Mouse (Mus musculus) bone marrow macrophage, adult 2 months (primary cell): ENCODE results near the gene Gpr1.

Experiments
- CTCF ChIP-seq: IDR thresholded peaks from 2 replicates; pipeline ENCODE4 v1.5.1; 2012; ENCODE audit warnings: low read depth, mild to moderate bottlenecking, low read length, moderate library complexity
- POLR2A ChIP-seq: IDR thresholded peaks from 2 replicates; pipeline ENCODE4 v1.6.1; 2012; ENCODE audit warnings: mild to moderate bottlenecking, low read depth, low read length, borderline replicate concordance

DNA sequence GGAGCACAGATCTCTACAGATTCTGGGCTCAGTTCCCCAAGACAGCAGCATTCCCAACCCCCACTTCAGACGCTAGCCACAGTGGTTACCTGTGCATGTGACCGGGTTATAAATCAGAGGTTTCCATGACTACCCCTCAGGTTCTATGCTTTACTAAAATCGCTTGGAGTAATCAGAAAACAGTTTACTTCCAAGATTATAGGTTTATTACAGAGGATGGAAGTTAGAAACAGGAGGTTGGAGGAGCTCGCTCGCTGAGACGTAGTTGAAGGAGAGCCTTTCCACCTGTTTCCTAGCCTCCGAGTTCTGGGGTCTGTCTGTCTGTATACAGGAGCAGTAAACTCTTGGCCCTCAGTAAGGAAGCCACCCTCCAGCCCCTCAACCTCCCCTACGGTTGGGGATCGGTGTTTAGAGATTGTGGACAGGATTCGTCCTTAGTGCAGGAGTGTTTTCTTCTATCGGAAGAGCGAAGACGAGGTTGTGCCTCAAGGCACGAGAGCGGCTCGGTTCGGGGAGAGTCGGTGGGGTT is 33.6 kb upstream of the Gpr1 start:
- TF ChIP-seq POLR2A, result no peak
- no peak for TF ChIP-seq CTCF
